Mouse (Mus musculus) heart, embryonic 12.5 days (tissue): ENCODE results near the gene Ranbp2. TPM values are rescaled to one million over a fixed set of nuclear protein-coding genes. Genes with fewer than 3 reads are reported as not detected.
A peak's percentile ranks its signal among the peaks of the same experiment; 100 is the strongest.

Experiments used
- ATAC-seq: fragments of 200-750 bp; cut with Nextera tagmentation; 2 replicates; pipeline ENCODE4 v1.8.0; 2017; ENCODE audit warnings: moderate TSS enrichment, moderate library complexity; ENCODE audit not compliant: insufficient number of reproducible peaks, low FRiP score
- H3K27ac ChIP-seq: fragments of 300-500 bp; sonication (generic); 2 replicates; pipeline ENCODE4 v1.5.1; 2016; ENCODE audit warnings: mild to moderate bottlenecking, moderate library complexity; ENCODE audit not compliant: poor library complexity, severe bottlenecking
- H3K27me3 ChIP-seq: fragments of 300-500 bp; sonication (generic); replicated peaks from 2 replicates; pipeline ENCODE4 v1.6.1; 2016; ENCODE audit warnings: mild to moderate bottlenecking, moderate library complexity
- H3K36me3 ChIP-seq: fragments of 300-500 bp; sonication (generic); 2 replicates; pipeline ENCODE4 v1.6.1; 2016; ENCODE audit warnings: mild to moderate bottlenecking, moderate library complexity
- H3K4me1 ChIP-seq: fragments of 300-500 bp; sonication (generic); replicated peaks from 2 replicates; pipeline ENCODE4 v1.6.1; 2016; ENCODE audit warnings: mild to moderate bottlenecking
- H3K4me2 ChIP-seq: fragments of 300-500 bp; sonication (generic); 2 replicates; pipeline ENCODE4 v1.6.1; 2016; ENCODE audit warnings: mild to moderate bottlenecking, moderate library complexity
- H3K4me3 ChIP-seq: fragments of 300-500 bp; sonication (generic); 2 replicates; pipeline ENCODE4 v1.5.1; 2016; ENCODE audit warnings: mild to moderate bottlenecking
- H3K9ac ChIP-seq: fragments of 300-500 bp; sonication (generic); 2 replicates; pipeline ENCODE4 v1.6.1; 2016; ENCODE audit warnings: mild to moderate bottlenecking, moderate library complexity
- H3K9me3 ChIP-seq: fragments of 300-500 bp; sonication (generic); replicated peaks from 2 replicates; pipeline ENCODE4 v1.6.1; 2016; ENCODE audit warnings: mild to moderate bottlenecking, moderate library complexity
- WGBS: fragments of 180-500 bp; shearing (Covaris S2); methylation state at CpG from one replicate; pipeline ENCODE4 v1.1.7; 2016; 5-methylcytosine and 5-hydroxymethylcytosine counted together
- polyA plus RNA-seq: library from polyadenylated mRNA; unstranded; fragments of >200 nt; fragmentation: Nextera tagmentation; extraction: Ambion mirVana; gene quantifications from 2 replicates; pipeline ENCODE4 v1.2.1, GENCODE M21; 2016

Ranbp2 gene
- 25.6 and 25.8 TPM in 2 replicates for polyA plus RNA-seq

GRCm38 (mm10) chr10:58446384-58447279, at the start of gene Ranbp2:
Gene Ranbp2, plus strand, starts transcription at chr10:58446920.
- Histone ChIP-seq H3K4me2 (peak within 1 kb of the TSS; percentile 70), H3K36me3 (no peaks in the 10 kb centered on the region), H3K9me3 (no peaks in the 10 kb centered on the region), H3K4me1 (peaks cover 9% of the 10 kb centered on the region), H3K9ac (peak within 1 kb of the TSS; percentile 98), H3K4me3 (peak within 1 kb of the TSS; percentile 99), H3K27ac (peak within 1 kb of the TSS; percentile 96), H3K27me3 (no peaks in the 10 kb centered on the region)
- ATAC-seq = peak; percentile 99
- WGBS = under 1% methylated on average over 83 of the region's 91 CpGs

GRCm38 (mm10) chr10:58398941-58399340, 47.8 kb upstream of the Ranbp2 start:
- peaks cover 58% of the 10 kb centered on the region for H3K4me1 ChIP-seq
- H3K36me3 ChIP-seq = peaks cover 36% of the 10 kb centered on the region
- 91% methylated on average over 8 of the region's 8 CpGs for WGBS

GRCm38 (mm10) chr10:58401838-58402237, 44.9 kb upstream of the Ranbp2 start:
- 55% methylated on average over 3 of the region's 3 CpGs for WGBS
- Histone ChIP-seq H3K4me1 (peaks cover 61% of the 10 kb centered on the region), H3K4me2 (peak overlapping the region; percentile 46), H3K9me3 (no peaks in the 10 kb centered on the region), H3K4me3 (no peak overlapping the region), H3K36me3 (peaks cover 43% of the 10 kb centered on the region), H3K27ac (peak overlapping the region; percentile 88), H3K9ac (no peak overlapping the region), H3K27me3 (no peaks in the 10 kb centered on the region)
- ATAC-seq = no peak

More at GRCm38 (mm10) chr10:58398941-58399340, 47.8 kb upstream of the Ranbp2 start:
- no peak overlapping the region for H3K27ac ChIP-seq
- no peak overlapping the region for H3K4me3 ChIP-seq
- no peaks in the 10 kb centered on the region for H3K9me3 ChIP-seq
- H3K9ac ChIP-seq = no peak overlapping the region
- H3K4me2 ChIP-seq = no peak overlapping the region
- no peaks in the 10 kb centered on the region for H3K27me3 ChIP-seq
- ATAC-seq = no peak

GRCm38 (mm10) chr10:58404639-58405038, 42.1 kb upstream of the Ranbp2 start:
- Histone ChIP-seq H3K4me3 (no peak overlapping the region), H3K27ac (peak overlapping the region; percentile 82), H3K4me2 (no peak overlapping the region), H3K27me3 (no peaks in the 10 kb centered on the region), H3K9me3 (no peaks in the 10 kb centered on the region), H3K36me3 (peaks cover 59% of the 10 kb centered on the region), H3K9ac (no peak overlapping the region), H3K4me1 (peaks cover 48% of the 10 kb centered on the region)
- 67% methylated on average over 6 of the region's 6 CpGs for WGBS
- ATAC-seq = no peak

- H3K9ac ChIP-seq = no peak overlapping the region
- peak overlapping the region; percentile 82 for H3K27ac ChIP-seq
- H3K9me3 ChIP-seq = no peaks in the 10 kb centered on the region
- no peak overlapping the region for H3K4me3 ChIP-seq
- WGBS = 40% methylated on average over 4 of the region's 4 CpGs
- peak overlapping the region; percentile 17; the same call in 1 of the 2 replicates for H3K4me2 ChIP-seq
- ATAC-seq = peak; percentile 85
- H3K27me3 ChIP-seq = no peaks in the 10 kb centered on the region
- H3K36me3 ChIP-seq = peaks cover 66% of the 10 kb centered on the region
- peaks cover 48% of the 10 kb centered on the region for H3K4me1 ChIP-seq
These were observed 41.3 kb upstream of the Ranbp2 start for GRCm38 (mm10) chr10:58405285-58405948.

- no peak overlapping the region for H3K4me2 ChIP-seq
- H3K27ac ChIP-seq = peak overlapping the region; percentile 82
- no peaks in the 10 kb centered on the region for H3K9me3 ChIP-seq
- peak; percentile 24; the same call in 1 of the 2 replicates for ATAC-seq
- no peaks in the 10 kb centered on the region for H3K27me3 ChIP-seq
- peaks cover 69% of the 10 kb centered on the region for H3K36me3 ChIP-seq
- H3K4me3 ChIP-seq = no peak overlapping the region
- peaks cover 46% of the 10 kb centered on the region for H3K4me1 ChIP-seq
- WGBS = 55% methylated on average over 2 of the region's 2 CpGs
- H3K9ac ChIP-seq = no peak overlapping the region
These were observed 40.8 kb upstream of the Ranbp2 start for GRCm38 (mm10) chr10:58405949-58406305.

- H3K9ac ChIP-seq = no peak overlapping the region
- H3K27ac ChIP-seq = no peak overlapping the region
- H3K4me3 ChIP-seq = no peak overlapping the region
- no peaks in the 10 kb centered on the region for H3K27me3 ChIP-seq
- no peaks in the 10 kb centered on the region for H3K9me3 ChIP-seq
- peaks cover 91% of the 10 kb centered on the region for H3K36me3 ChIP-seq
- WGBS = 75% methylated on average over 4 of the region's 4 CpGs
- H3K4me2 ChIP-seq = no peak overlapping the region
- no peaks in the 10 kb centered on the region for H3K4me1 ChIP-seq
- ATAC-seq = no peak; the same call in 1 of the 2 replicates
These were observed 34.4 kb upstream of the Ranbp2 start for GRCm38 (mm10) chr10:58412331-58412730.

GRCm38 (mm10) chr10:58412852-58413251, 33.9 kb upstream of the Ranbp2 start:
- H3K9me3 ChIP-seq = no peaks in the 10 kb centered on the region
- no peaks in the 10 kb centered on the region for H3K27me3 ChIP-seq
- no peak overlapping the region for H3K27ac ChIP-seq
- no peak overlapping the region for H3K4me2 ChIP-seq
- no peak for ATAC-seq
- no peaks in the 10 kb centered on the region for H3K4me1 ChIP-seq
- H3K4me3 ChIP-seq = no peak overlapping the region
- H3K9ac ChIP-seq = no peak overlapping the region
- H3K36me3 ChIP-seq = peaks cover 90% of the 10 kb centered on the region

GRCm38 (mm10) chr10:58416702-58417101, 30.0 kb upstream of the Ranbp2 start:
- no peaks in the 10 kb centered on the region for H3K27me3 ChIP-seq
- WGBS = 78% methylated on average over 3 of the region's 3 CpGs
- no peak overlapping the region for H3K27ac ChIP-seq
- no peak overlapping the region for H3K4me2 ChIP-seq
- H3K4me1 ChIP-seq = no peaks in the 10 kb centered on the region
- H3K9me3 ChIP-seq = no peaks in the 10 kb centered on the region
- ATAC-seq = peak; percentile 48; the same call in 1 of the 2 replicates
- H3K9ac ChIP-seq = no peak overlapping the region
- peaks cover 76% of the 10 kb centered on the region for H3K36me3 ChIP-seq
- no peak overlapping the region for H3K4me3 ChIP-seq

GRCm38 (mm10) chr10:58418290-58418971, 28.3 kb upstream of the Ranbp2 start:
- ATAC-seq = no peak
- Histone ChIP-seq H3K4me2 (no peak overlapping the region), H3K9ac (no peak overlapping the region), H3K36me3 (peaks cover 72% of the 10 kb centered on the region), H3K27me3 (no peaks in the 10 kb centered on the region), H3K9me3 (no peaks in the 10 kb centered on the region), H3K4me1 (no peaks in the 10 kb centered on the region), H3K4me3 (no peak overlapping the region), H3K27ac (no peak overlapping the region)
- WGBS = 89% methylated on average over 10 of the region's 10 CpGs

GRCm38 (mm10) chr10:58427930-58428329, 18.8 kb upstream of the Ranbp2 start:
- no peak for ATAC-seq
- Histone ChIP-seq H3K27me3 (no peaks in the 10 kb centered on the region), H3K27ac (no peak overlapping the region), H3K9ac (no peak overlapping the region), H3K36me3 (peaks cover 31% of the 10 kb centered on the region), H3K4me3 (no peak overlapping the region), H3K4me2 (no peak overlapping the region), H3K4me1 (no peaks in the 10 kb centered on the region), H3K9me3 (no peaks in the 10 kb centered on the region)
- 91% methylated on average over 2 of the region's 2 CpGs for WGBS
